Mouse (Mus musculus): ENCODE data around the gene Pou2f2.

The Pou2f2 gene

GRCm38 (mm10) chr7:25195148-25195547 lies 15.6 kb upstream of the Pou2f2 start:
- DNase-seq: no peak

- DNase-seq: no peak
Measured at GRCm38 (mm10) chr7:25192110-25192509, 12.6 kb upstream of the Pou2f2 start.

- DNase-seq: no peak
Measured at GRCm38 (mm10) chr7:25190806-25191205, 11.3 kb upstream of the Pou2f2 start.

GRCm38 (mm10) chr7:25187662-25188650 lies 8.4 kb upstream of the Pou2f2 start:
- DNase-seq: peak; percentile 86

GRCm38 (mm10) chr7:25184091-25184490 lies 4.6 kb upstream of the Pou2f2 start:
- no peak for DNase-seq

- no peak for DNase-seq
Measured at GRCm38 (mm10) chr7:25181814-25182213, 2.3 kb upstream of the Pou2f2 start.

GRCm38 (mm10) chr7:25181331-25181790 lies 1.8 kb upstream of the Pou2f2 start:
- no peak for DNase-seq

GRCm38 (mm10) chr7:25180512-25180911 lies 986 bp upstream of the Pou2f2 start:
- DNase-seq: no peak

GRCm38 (mm10) chr7:25178787-25179605 lies 530 bp downstream of the Pou2f2 start:
- DNase-seq: no peak

GRCm38 (mm10) chr7:25178317-25178716 lies 1.2 kb downstream of the Pou2f2 start:
- DNase-seq: no peak

GRCm38 (mm10) chr7:25174343-25174742 lies 5.2 kb downstream of the Pou2f2 start:
- no peak for DNase-seq

GRCm38 (mm10) chr7:25172669-25173068 lies 6.9 kb downstream of the Pou2f2 start:
- DNase-seq: no peak

- DNase-seq: no peak
Measured at GRCm38 (mm10) chr7:25170583-25170982, 8.9 kb downstream of the Pou2f2 start.

- DNase-seq: no peak
Measured at GRCm38 (mm10) chr7:25166106-25166505, 13.4 kb downstream of the Pou2f2 start.

GRCm38 (mm10) chr7:25156158-25156648 lies 23.3 kb downstream of the Pou2f2 start:
- DNase-seq: no peak

- DNase-seq: no peak
Measured at GRCm38 (mm10) chr7:25155469-25156157, 23.9 kb downstream of the Pou2f2 start.

- DNase-seq: no peak
Measured at GRCm38 (mm10) chr7:25154648-25155047, 24.9 kb downstream of the Pou2f2 start.

GRCm38 (mm10) chr7:25153841-25154240 lies 25.7 kb downstream of the Pou2f2 start:
- DNase-seq: no peak

- DNase-seq: no peak
Measured at GRCm38 (mm10) chr7:25151916-25152556, 27.5 kb downstream of the Pou2f2 start.

GRCm38 (mm10) chr7:25151009-25151408 lies 28.5 kb downstream of the Pou2f2 start:
- DNase-seq: no peak

- no peak for DNase-seq
Measured at GRCm38 (mm10) chr7:25150151-25150663, 29.3 kb downstream of the Pou2f2 start.

GRCm38 (mm10) chr7:25145896-25146295 lies 33.6 kb downstream of the Pou2f2 start:
- peak; percentile 39 for DNase-seq
